Mouse (Mus musculus): ENCODE measurements around the gene Krt75.

- TF ChIP-seq TAL1 (IDR thresholded peaks at IDR 0.05; ENCODE audit: low read length) (no peak), GATA1 (IDR thresholded peaks at IDR 0.05; ENCODE audit: low read length) (no peak)
Observed at GRCm38 (mm10) chr15:101588216-101588615, 14.5 kb upstream of the Krt75 start.

Measured in erythroblast, embryonic 14.5 days (primary cell).